Mouse (Mus musculus): ENCODE data around the gene Clns1a.

Gene Clns1a

GRCm38 (mm10) chr7:97728666-97729614 lies 32.5 kb downstream of the Clns1a start:
- no peak for DNase-seq (ENCODE audit: low spot score)

GRCm38 (mm10) chr7:97730427-97730826 lies 34.0 kb downstream of the Clns1a start:
- DNase-seq (ENCODE audit: low spot score): no peak

- DNase-seq (ENCODE audit: low spot score): peak; percentile 46
Measured at GRCm38 (mm10) chr7:97733606-97734005, 37.2 kb downstream of the Clns1a start.

- DNase-seq (ENCODE audit: low spot score): no peak
Measured at GRCm38 (mm10) chr7:97735021-97735420, 38.6 kb downstream of the Clns1a start.

- DNase-seq (ENCODE audit: low spot score): no peak
Measured at GRCm38 (mm10) chr7:97735886-97736420, 39.5 kb downstream of the Clns1a start.

GRCm38 (mm10) chr7:97737256-97737637 lies 40.8 kb downstream of the Clns1a start:
- DNase-seq (ENCODE audit: low spot score): no peak

GRCm38 (mm10) chr7:97737638-97738456 lies 41.4 kb downstream of the Clns1a start, which contains the start of gene Aqp11:
Gene Aqp11 (minus strand): TSS chr7:97738289.
- peak; percentile 74 for DNase-seq (ENCODE audit: low spot score)

- no peak for DNase-seq (ENCODE audit: low spot score)
Measured at GRCm38 (mm10) chr7:97740948-97741347, 44.5 kb downstream of the Clns1a start.

- DNase-seq (ENCODE audit: low spot score): no peak
Measured at GRCm38 (mm10) chr7:97741756-97742291, 45.4 kb downstream of the Clns1a start.

GRCm38 (mm10) chr7:97745299-97745698 lies 48.9 kb downstream of the Clns1a start:
- peak; percentile 87 for DNase-seq (ENCODE audit: low spot score)

- DNase-seq (ENCODE audit: low spot score): peak; percentile 83
Measured at GRCm38 (mm10) chr7:97747176-97747707, 50.8 kb downstream of the Clns1a start.

GRCm38 (mm10) chr7:97747787-97748497 lies 51.5 kb downstream of the Clns1a start:
- peak; percentile 80 for DNase-seq (ENCODE audit: low spot score)

GRCm38 (mm10) chr7:97748527-97749206 lies 52.2 kb downstream of the Clns1a start:
- DNase-seq (ENCODE audit: low spot score): peak; percentile 40

GRCm38 (mm10) chr7:97749207-97750190 lies 53.1 kb downstream of the Clns1a start:
- DNase-seq (ENCODE audit: low spot score): peak; percentile 78

- DNase-seq (ENCODE audit: low spot score): no peak
Measured at GRCm38 (mm10) chr7:97756967-97757881, 60.8 kb downstream of the Clns1a start.

GRCm38 (mm10) chr7:97764591-97764990 lies 68.2 kb downstream of the Clns1a start:
- DNase-seq (ENCODE audit: low spot score): no peak

GRCm38 (mm10) chr7:97765181-97765962 lies 68.9 kb downstream of the Clns1a start:
- no peak for DNase-seq (ENCODE audit: low spot score)

Data from c-Kit-positive CD71-positive TER-119-positive erythroid progenitor cells, embryonic 14.5 days (primary cell).